Mouse (Mus musculus) spleen, adult 2 months (tissue): ENCODE data around the gene Fbxl13. TPM values are rescaled to one million over a fixed set of nuclear protein-coding genes. Genes with fewer than 3 reads are reported as not detected.

ENCODE experiments used
- DNase-seq, 2 experiments: peaks; one replicate each; pipeline versions ENCODE4 v3.0.0 to v3.0.0-alpha.2; 2012 to 2021; ENCODE audit warnings: low spot score in 2 of 2, low read depth in 1 of 2
- H3K27ac ChIP-seq: fragments of 200-500 bp; 2 replicates; pipeline ENCODE4 v1.5.1; 2012; ENCODE audit warnings: low read length, inconsistent platforms; ENCODE audit not compliant: insufficient read depth
- H3K27me3 ChIP-seq: fragments of 200-500 bp; 2 replicates; pipeline ENCODE4 v1.6.1; 2012; ENCODE audit warnings: mild to moderate bottlenecking, moderate library complexity, low read length, inconsistent platforms; ENCODE audit not compliant: control insufficient read depth, insufficient read depth
- H3K36me3 ChIP-seq: fragments of 200-500 bp; 2 replicates; pipeline ENCODE4 v1.6.1; 2012; ENCODE audit warnings: mild to moderate bottlenecking, low read length, inconsistent platforms; ENCODE audit not compliant: control insufficient read depth, insufficient read depth
- H3K4me1 ChIP-seq: fragments of 200-500 bp; 2 replicates; pipeline ENCODE4 v1.6.1; 2011; ENCODE audit warnings: inconsistent platforms; ENCODE audit not compliant: control insufficient read depth, insufficient read depth, insufficient read length
- H3K4me3 ChIP-seq: fragments of 200-500 bp; 2 replicates; pipeline ENCODE4 v1.5.1; 2011; ENCODE audit warnings: mild to moderate bottlenecking, inconsistent platforms; ENCODE audit not compliant: insufficient read depth, insufficient read length; ENCODE audit errors: extremely low read depth
- CTCF ChIP-seq: fragments of 200-500 bp; IDR thresholded peaks from 2 replicates; pipeline ENCODE4 v1.5.1; 2011; ENCODE audit warnings: mild to moderate bottlenecking, inconsistent platforms; ENCODE audit not compliant: insufficient read depth, insufficient read length, insufficient replicate concordance; ENCODE audit errors: extremely low read depth
- POLR2A ChIP-seq: fragments of 200-500 bp; IDR thresholded peaks from 2 replicates; pipeline ENCODE4 v1.6.1; 2011; ENCODE audit warnings: low read depth, low read length, inconsistent platforms
- WGBS: fragments of 180-500 bp; shearing (Covaris S2); methylation state at CpG from one replicate; pipeline ENCODE4 v1.1.7; 2018; 5-methylcytosine and 5-hydroxymethylcytosine counted together
- polyA plus RNA-seq: library from polyadenylated mRNA; depleted of rRNA; stranded (reverse); fragments of >200 nt; gene quantifications from 2 replicates; pipeline ENCODE4 v1.2.3, GENCODE M21; 2012; rRNA removed

The Fbxl13 gene
- polyA plus RNA-seq, 1 experiment = 0.07 TPM

DNA sequence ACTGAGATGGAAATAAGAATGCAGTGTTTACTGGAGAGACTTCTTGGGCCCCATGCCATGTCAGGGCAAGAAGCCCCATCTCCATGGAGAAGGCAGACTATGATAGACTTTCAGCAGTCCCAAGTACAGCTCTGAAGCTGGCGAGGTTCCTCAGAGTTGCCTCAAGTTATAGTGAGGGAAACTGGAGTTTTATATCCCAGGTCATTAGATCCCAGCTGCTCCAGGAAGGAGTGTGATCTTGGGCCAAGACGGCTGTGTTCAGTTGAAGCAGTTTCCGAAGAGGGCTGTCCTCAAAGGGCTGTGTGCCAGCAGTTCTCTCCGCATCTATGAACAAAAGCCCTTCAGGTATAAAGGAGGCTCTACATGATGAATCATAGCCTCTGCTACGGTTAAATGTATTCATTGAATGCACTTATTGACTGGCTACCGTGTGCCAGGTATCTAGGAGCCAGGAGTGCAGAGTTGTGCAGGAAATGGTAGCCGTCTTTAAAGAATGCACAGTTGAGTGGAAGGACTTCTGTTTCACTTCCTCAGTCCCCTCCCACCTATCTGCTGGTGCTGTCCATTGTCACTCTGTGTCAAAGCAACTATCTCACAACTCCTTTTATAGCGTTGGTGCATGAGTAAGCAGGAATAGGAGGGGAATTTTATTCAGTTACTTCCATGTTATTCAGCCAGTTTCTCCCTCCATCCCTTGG lies 204.5 kb downstream of the Fbxl13 start:
- peaks cover 11% of the 10 kb centered on the region; the same call in 1 of the 2 replicates for H3K4me1 ChIP-seq
- H3K36me3 ChIP-seq = no peaks in the 10 kb centered on the region
- TF ChIP-seq POLR2A (no peak), CTCF (no peak)
- no peak overlapping the region for H3K4me3 ChIP-seq
- H3K27me3 ChIP-seq = no peaks in the 10 kb centered on the region
- 66% methylated on average over 8 of the region's 8 CpGs for WGBS
- no peak overlapping the region for H3K27ac ChIP-seq
- peak in 1 of 2 experiments; percentile 11 for DNase-seq

DNA sequence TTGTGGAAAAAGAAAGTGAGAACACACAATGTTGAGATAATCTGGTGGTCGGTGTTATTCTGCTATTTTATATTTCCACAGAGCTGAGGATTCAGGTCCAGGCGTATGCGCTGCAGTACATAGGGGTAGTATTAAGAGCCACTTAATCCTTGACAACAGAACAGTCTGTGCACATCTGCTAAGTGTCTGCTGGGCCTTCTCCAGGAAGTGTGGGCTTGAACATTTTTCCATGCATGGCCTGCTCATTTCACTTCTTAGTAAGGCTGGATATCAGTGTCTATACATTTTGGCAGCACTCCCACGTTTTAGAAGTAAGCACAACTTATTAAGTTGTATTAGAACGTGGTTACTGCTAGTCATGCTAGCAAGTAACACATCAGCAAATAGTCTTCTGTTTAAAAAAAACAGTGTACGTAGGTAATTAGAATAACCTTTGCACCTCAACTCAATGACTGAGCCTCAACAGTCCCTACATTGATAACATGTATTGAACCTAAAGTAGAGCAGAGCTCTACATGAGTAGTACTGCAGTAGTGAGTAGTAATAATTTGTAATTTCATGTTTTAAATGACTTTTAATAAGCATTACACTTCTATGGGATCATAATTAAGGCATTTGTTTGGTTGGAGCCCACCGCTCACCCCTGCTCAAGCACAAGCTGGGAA lies 205.9 kb downstream of the Fbxl13 start:
- Histone ChIP-seq H3K4me3 (no peak overlapping the region), H3K27ac (no peak overlapping the region), H3K4me1 (peaks cover 11% of the 10 kb centered on the region; the same call in 1 of the 2 replicates), H3K36me3 (no peaks in the 10 kb centered on the region), H3K27me3 (no peaks in the 10 kb centered on the region)
- WGBS = 91% methylated on average over 7 of the region's 7 CpGs
- no peak for TF ChIP-seq POLR2A
- TF ChIP-seq CTCF = no peak
- no peak for DNase-seq

DNA sequence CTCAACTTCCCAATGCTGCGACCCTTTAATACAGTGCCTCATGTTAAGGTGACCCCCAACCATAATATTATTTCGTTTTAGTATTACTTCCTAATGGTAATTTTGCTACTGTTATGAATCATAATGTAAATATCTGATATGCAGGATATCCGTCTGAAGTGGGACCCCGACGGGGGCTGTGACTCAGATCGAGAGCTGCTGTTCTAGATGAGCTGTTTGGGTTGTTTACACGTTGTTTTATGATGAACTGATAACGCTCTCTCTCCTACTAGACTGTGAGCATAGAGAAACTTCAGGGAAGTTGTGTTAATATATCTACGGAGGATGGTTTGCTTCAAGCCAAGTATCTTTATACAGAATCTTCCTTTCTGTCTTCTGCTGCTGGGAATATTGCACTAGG lies 207.0 kb downstream of the Fbxl13 start:
- no peaks in the 10 kb centered on the region for H3K36me3 ChIP-seq
- no peak overlapping the region for H3K27ac ChIP-seq
- no peak overlapping the region for H3K4me3 ChIP-seq
- peaks cover 11% of the 10 kb centered on the region; the same call in 1 of the 2 replicates for H3K4me1 ChIP-seq
- DNase-seq = no peak
- 92% methylated on average over 9 of the region's 9 CpGs for WGBS
- H3K27me3 ChIP-seq = no peaks in the 10 kb centered on the region
- TF ChIP-seq POLR2A = no peak
- no peak for TF ChIP-seq CTCF

DNA sequence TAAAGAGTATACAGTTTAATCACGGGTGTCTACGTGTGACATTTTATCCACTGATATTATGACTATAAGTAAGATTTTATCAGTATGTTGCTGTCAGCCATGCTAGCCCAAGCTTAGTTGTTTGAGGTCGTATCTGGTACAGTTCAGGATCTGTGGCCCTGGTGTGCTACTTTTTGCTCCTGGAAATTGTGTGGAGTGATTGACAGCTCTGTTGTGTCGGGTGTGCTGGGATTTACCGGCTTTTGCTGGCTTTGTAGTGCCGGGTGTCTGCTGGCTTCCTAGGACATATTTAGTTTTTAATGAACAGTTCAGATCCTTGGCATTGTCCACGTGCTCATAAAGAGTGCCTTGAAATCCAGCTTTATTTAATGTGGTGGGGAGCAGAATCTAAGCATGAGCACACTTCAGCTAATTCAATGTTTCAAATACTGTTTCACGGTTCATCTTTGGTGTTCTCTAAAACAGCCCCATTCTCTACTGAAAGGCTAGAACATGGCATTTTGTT lies 208.9 kb downstream of the Fbxl13 start:
- WGBS = 95% methylated on average over 8 of the region's 8 CpGs
- TF ChIP-seq CTCF (no peak), POLR2A (no peak)
- Histone ChIP-seq H3K4me1 (peaks cover 7% of the 10 kb centered on the region; the same call in 1 of the 2 replicates), H3K4me3 (no peak overlapping the region), H3K27ac (no peak overlapping the region), H3K36me3 (no peaks in the 10 kb centered on the region), H3K27me3 (no peaks in the 10 kb centered on the region)
- DNase-seq = no peak

DNA sequence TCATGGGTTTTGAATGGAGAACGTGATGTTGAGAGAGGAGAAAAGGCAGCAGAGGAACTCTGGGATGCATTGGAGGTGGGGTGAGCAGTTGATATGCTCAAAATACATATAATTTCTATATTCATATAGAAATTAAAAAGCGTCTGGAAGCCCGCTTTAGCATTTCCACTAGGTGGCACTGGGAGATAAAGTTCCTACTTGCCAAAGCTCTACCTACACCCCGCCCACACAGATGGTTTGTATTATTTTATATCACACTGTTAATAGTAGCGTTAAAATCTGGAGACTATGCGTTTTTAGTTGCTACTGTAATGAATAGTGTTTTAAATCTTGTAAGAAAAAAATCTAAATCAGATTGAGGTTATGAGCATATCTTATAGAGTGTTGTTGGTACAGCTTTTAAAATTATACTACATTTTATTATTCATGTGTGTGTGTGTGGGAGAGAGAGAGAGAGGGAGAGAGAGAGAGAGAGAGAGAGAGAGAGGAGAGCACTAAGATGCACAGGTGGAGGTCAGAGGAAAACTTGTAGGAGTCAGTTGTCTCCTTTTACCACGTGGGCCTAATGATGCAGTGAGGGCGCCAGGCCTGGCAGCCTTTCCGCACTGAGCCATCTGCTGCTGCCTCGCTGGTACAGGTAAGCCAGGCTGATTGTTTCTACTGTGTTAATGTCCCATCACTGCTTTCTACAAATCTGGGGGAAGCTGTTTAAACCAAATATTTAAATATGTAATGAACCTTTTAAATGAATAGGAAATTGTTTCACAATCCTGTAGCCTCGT lies 211.1 kb downstream of the Fbxl13 start:
- Histone ChIP-seq H3K27me3 (no peaks in the 10 kb centered on the region), H3K27ac (no peak overlapping the region), H3K4me1 (no peaks in the 10 kb centered on the region), H3K36me3 (no peaks in the 10 kb centered on the region), H3K4me3 (no peak overlapping the region)
- DNase-seq = no peak
- TF ChIP-seq POLR2A (no peak), CTCF (no peak)
- 78% methylated on average over 11 of the region's 11 CpGs for WGBS

Other genes starting within 250 kb of the Fbxl13 start
- not detected in 2 replicates for gene Ccdc146, start 221.0 kb downstream of the Fbxl13 start, polyA plus RNA-seq
- 1.4 TPM in 2 replicates for gene Fam185a, start 220.7 kb downstream of the Fbxl13 start, polyA plus RNA-seq
- gene Lrrc17, start 102.1 kb downstream of the Fbxl13 start, polyA plus RNA-seq = 0.06 and 0.08 TPM in 2 replicates
- 49.1 and 49.6 TPM in 2 replicates for gene Armc10, start 179 bp upstream of the Fbxl13 start, polyA plus RNA-seq
- gene Napepld, start 55.8 kb upstream of the Fbxl13 start, polyA plus RNA-seq = 0.75 and 0.80 TPM in 2 replicates
- gene Pmpcb, start 91.5 kb upstream of the Fbxl13 start, polyA plus RNA-seq = 11.1 and 11.8 TPM in 2 replicates
- 10.3 and 15.6 TPM in 2 replicates for gene Dnajc2, start 139.6 kb upstream of the Fbxl13 start, polyA plus RNA-seq
- 10.4 and 10.7 TPM in 2 replicates for gene Psmc2, start 139.6 kb upstream of the Fbxl13 start, polyA plus RNA-seq
- not detected in 2 replicates for gene Slc26a5, start 220.0 kb upstream of the Fbxl13 start, polyA plus RNA-seq